Mouse (Mus musculus) intestine, postnatal 0 days (tissue): ENCODE measurements at regions not wholly inside any gene's neighbourhood (a gene's known extent, or its start where the extent isn't known, plus 50 kb on each side); places are given as distances from the start of the nearest gene placed in this dataset.
A peak's percentile ranks its signal among the peaks of the same experiment; 100 is the strongest.

Experiments used
- ATAC-seq: fragments of 200-750 bp; cut with Nextera tagmentation; 2 replicates; pipeline ENCODE4 v1.8.0; 2017; ENCODE audit warnings: mild to moderate bottlenecking, moderate TSS enrichment, moderate library complexity
- H3K27ac ChIP-seq: fragments of 300-500 bp; sonication (generic); 2 replicates; pipeline ENCODE4 v1.5.1; 2014; ENCODE audit warnings: mild to moderate bottlenecking, low read depth, low read length, moderate library complexity
- H3K27me3 ChIP-seq: fragments of 300-500 bp; sonication (generic); replicated peaks from 2 replicates; pipeline ENCODE4 v1.6.1; 2014; ENCODE audit warnings: low read length, mixed read lengths; ENCODE audit not compliant: control insufficient read depth, insufficient read depth
- H3K36me3 ChIP-seq: fragments of 300-500 bp; sonication (generic); 2 replicates; pipeline ENCODE4 v1.6.1; 2014; ENCODE audit warnings: mild to moderate bottlenecking, moderate library complexity; ENCODE audit not compliant: control insufficient read depth, insufficient read depth
- H3K4me1 ChIP-seq: fragments of 300-500 bp; sonication (generic); replicated peaks from 2 replicates; pipeline ENCODE4 v1.6.1; 2014; ENCODE audit warnings: antibody characterized with exemption, low read length, mixed read lengths; ENCODE audit not compliant: control insufficient read depth, insufficient read depth
- H3K4me2 ChIP-seq: fragments of 300-500 bp; sonication (generic); replicated peaks from 2 replicates; pipeline ENCODE4 v1.6.1; 2014; ENCODE audit warnings: low read depth, mild to moderate bottlenecking, moderate library complexity
- H3K4me3 ChIP-seq: fragments of 300-500 bp; sonication (generic); 2 replicates; pipeline ENCODE4 v1.5.1; 2014; ENCODE audit warnings: low read depth, low read length
- H3K9ac ChIP-seq: fragments of 300-500 bp; sonication (generic); 2 replicates; pipeline ENCODE4 v1.6.1; 2014; ENCODE audit warnings: mild to moderate bottlenecking, low read depth, low read length
- H3K9me3 ChIP-seq: fragments of 300-500 bp; sonication (generic); 2 replicates; pipeline ENCODE4 v1.6.1; 2016; ENCODE audit warnings: mixed run types; ENCODE audit not compliant: control insufficient read depth
- CTCF ChIP-seq: sonication (generic); IDR thresholded peaks from 2 replicates; pipeline ENCODE4 v1.5.1; 2016; ENCODE audit warnings: low read depth, mild to moderate bottlenecking, control low read depth, antibody characterized with exemption, moderate library complexity
- WGBS: fragments of 180-500 bp; shearing (Covaris S2); extraction: QIAGEN DNeasy Blood & Tissue Kit; methylation state at CpG from one replicate; pipeline ENCODE4 v1.1.7; 2014; 5-methylcytosine and 5-hydroxymethylcytosine counted together

DNA sequence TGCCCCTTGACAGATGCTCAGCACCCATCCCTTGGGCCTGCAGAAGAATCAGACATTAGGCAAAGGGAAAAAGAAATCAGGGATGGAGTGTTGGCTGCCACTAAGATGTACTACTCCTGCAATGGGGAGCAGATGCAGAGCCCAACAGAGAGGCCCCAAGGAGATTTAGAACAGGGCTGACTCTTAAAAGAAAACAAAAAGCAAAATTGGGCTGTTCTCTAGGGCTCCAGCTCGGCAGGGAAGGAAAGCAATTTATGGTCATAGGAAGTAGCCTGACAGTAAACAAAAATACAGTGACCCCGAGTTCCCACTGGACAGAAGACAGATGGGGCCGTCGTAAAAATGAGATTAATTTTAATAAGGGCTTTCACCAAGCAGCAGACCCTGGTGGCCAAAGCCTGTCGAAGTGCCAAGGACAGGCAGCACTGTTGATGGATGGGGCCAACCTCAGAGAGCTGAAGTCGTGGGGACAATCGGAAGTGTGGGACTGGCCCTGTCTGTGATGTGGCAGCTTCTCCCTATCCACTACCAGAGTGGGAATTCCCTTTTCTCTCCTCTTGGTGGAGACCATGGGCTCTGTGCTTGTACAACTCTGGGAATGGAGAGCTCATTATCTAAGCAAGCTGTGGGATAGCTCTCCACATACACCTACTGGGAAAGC is 109.4 kb upstream of the Gm12830 start:
- Histone ChIP-seq H3K36me3 (no peaks in the 10 kb centered on the region), H3K4me1 (no peaks in the 10 kb centered on the region), H3K27ac (no peak overlapping the region), H3K9ac (no peak overlapping the region), H3K9me3 (no peaks in the 10 kb centered on the region), H3K27me3 (no peaks in the 10 kb centered on the region), H3K4me3 (no peak overlapping the region), H3K4me2 (no peak overlapping the region)
- ATAC-seq: no peak
- TF ChIP-seq CTCF: peak; percentile 33
- 36% methylated on average over 7 of the region's 7 CpGs for WGBS

DNA sequence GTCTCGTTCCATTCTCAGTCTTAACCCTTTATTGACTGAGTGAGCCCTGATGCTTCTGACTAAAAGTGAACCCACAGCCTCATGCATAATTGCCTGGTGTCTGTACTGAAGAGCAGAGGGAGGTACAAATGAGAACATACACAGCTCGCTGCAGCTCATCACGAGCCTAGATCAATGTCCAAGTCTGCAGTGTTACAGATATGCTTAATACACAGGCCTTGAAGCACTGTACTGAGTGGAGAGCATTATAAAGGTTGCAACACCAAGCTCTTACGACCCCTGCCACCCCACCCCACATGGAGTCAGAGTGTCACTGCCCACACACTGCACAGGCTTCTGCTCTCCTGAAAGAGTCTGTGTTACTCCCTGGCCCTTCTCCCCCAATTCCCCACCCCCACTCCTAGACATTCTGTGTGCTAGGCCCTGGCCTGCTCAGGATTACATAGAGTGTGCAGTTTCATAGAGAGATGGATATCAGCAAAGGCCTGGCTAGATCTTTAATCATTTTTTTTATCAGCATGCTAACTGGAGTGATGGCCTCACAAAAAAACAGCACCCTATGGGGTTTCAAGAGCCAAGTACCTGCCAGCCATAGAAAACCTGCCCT is 108.5 kb upstream of the Gm12830 start:
- 36% methylated on average over 4 of the region's 4 CpGs for WGBS
- Histone ChIP-seq H3K4me1 (no peaks in the 10 kb centered on the region), H3K27me3 (no peaks in the 10 kb centered on the region), H3K9ac (no peak overlapping the region), H3K36me3 (no peaks in the 10 kb centered on the region), H3K27ac (no peak overlapping the region), H3K4me3 (no peak overlapping the region), H3K4me2 (no peak overlapping the region), H3K9me3 (no peaks in the 10 kb centered on the region)
- ATAC-seq: no peak
- TF ChIP-seq CTCF: no peak

DNA sequence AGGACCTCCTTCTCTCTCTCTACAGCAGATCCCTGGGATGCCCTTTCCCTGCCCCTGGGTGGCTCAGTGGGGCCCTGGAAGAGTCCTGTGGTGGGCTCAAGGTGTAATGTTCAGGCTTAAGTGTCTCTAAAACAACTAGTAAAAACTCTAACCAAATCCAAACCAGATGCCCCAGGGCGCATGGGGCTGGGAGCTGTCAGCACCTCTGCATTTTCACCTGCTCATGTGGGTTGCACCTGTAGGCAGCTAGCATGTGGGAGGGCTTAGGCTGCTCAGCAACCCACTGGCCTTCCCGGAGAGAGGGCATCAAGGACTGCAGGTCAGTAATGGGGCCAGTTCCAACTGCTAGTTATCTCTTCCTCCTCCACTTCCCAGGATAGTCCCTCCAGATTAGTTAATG is 104.8 kb upstream of the Gm12830 start:
- Histone ChIP-seq H3K27ac (no peak overlapping the region), H3K9me3 (no peaks in the 10 kb centered on the region), H3K4me1 (no peaks in the 10 kb centered on the region), H3K4me3 (no peak overlapping the region), H3K4me2 (no peak overlapping the region), H3K9ac (no peak overlapping the region), H3K36me3 (no peaks in the 10 kb centered on the region), H3K27me3 (no peaks in the 10 kb centered on the region)
- TF ChIP-seq CTCF: no peak
- 80% methylated on average over 2 of the region's 2 CpGs for WGBS
- no peak for ATAC-seq

DNA sequence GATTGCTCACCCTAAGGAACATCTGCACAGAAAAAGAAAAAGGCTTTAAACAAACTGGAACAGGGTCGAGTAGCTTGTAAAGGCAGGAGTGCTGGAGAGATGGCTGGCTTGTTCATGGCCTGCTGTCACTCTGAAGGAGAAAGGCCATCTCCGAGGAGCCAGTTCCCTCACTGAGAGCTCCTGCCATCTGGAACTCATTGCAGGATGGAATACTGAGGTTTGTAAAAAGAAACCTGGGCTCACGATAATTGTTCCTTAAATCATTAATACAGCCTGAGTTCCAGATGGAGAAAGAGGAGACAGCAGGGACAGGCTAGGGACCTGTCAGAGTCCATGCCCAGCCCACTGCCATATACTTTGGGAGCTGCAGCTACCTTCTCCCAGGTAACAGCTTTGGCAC is 100.8 kb upstream of the Gm12830 start:
- no peak overlapping the region for H3K4me3 ChIP-seq
- no peak overlapping the region for H3K27ac ChIP-seq
- H3K4me1 ChIP-seq: no peaks in the 10 kb centered on the region
- H3K4me2 ChIP-seq: no peak overlapping the region
- H3K9ac ChIP-seq: no peak overlapping the region
- no peak for ATAC-seq
- 66% methylated on average over 3 of the region's 3 CpGs for WGBS
- no peak for TF ChIP-seq CTCF
- no peaks in the 10 kb centered on the region for H3K36me3 ChIP-seq
- H3K27me3 ChIP-seq: no peaks in the 10 kb centered on the region
- H3K9me3 ChIP-seq: no peaks in the 10 kb centered on the region

DNA sequence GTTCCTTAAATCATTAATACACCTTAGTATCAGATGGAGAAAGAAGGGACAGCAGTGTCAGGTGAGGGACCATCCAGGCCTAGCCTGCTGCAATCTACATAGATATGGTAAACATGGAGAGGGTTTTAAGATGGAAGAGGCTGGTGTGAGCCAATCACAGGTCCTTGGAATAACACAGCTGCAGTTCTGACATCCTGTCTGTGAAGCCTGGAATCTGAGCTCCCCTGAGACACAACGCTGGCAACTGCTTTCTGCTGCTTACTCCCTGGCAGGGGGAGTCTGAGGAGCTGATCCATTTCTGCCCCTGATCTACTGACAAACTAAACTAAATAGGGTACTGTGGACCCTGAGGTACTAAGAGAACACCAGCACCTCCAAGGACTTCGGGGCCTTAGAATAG is 100.1 kb upstream of the Gm12830 start:
- no peaks in the 10 kb centered on the region for H3K27me3 ChIP-seq
- no peak for TF ChIP-seq CTCF
- no peaks in the 10 kb centered on the region for H3K4me1 ChIP-seq
- no peak overlapping the region for H3K9ac ChIP-seq
- H3K9me3 ChIP-seq: no peaks in the 10 kb centered on the region
- H3K36me3 ChIP-seq: no peaks in the 10 kb centered on the region
- H3K4me3 ChIP-seq: no peak overlapping the region
- no peak for ATAC-seq
- 63% methylated on average over 2 of the region's 2 CpGs for WGBS
- H3K4me2 ChIP-seq: no peak overlapping the region
- no peak overlapping the region for H3K27ac ChIP-seq

DNA sequence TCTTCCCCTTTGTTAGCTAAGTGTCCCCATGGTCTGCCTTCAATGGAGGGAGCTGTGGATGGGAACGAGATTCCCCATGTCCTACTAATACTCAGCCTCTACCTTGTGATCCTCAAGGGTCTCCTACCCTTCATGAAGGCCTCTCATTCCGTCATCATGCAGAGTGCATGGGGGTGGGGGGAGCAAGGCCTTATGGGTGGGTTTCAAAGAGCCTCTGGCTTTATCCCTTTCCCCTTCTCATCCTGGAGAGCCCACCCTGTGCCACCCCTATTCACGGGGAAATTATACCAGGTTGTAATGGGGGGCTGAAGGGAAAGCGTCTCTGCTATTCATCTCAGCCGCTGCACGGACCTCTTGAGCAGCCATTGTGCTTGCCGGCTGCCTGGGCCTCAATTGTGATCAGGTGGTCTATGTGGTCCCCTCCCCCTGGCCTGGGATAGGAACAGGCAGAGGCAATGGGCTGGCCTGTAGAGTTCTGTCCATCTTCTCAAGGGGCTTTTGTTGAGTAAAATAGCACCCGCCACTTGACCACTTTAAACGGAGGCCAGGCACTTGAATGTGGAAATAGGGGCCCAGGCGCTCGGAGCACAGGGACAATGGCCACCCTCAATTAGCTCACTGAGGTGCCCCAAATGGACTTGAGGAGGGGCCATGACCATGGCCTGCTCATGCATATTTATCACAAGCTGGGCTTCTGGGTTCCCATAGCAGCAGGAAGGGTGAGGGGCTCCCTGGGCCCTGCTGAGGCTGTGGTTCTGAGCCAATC is 93.1 kb upstream of the Gm12830 start:
- H3K4me2 ChIP-seq: no peak overlapping the region
- no peak overlapping the region for H3K9ac ChIP-seq
- no peak for ATAC-seq
- WGBS: 93% methylated on average over 11 of the region's 11 CpGs
- no peak overlapping the region for H3K4me3 ChIP-seq
- H3K27ac ChIP-seq: no peak overlapping the region
- no peaks in the 10 kb centered on the region for H3K9me3 ChIP-seq
- H3K4me1 ChIP-seq: no peaks in the 10 kb centered on the region
- no peaks in the 10 kb centered on the region for H3K36me3 ChIP-seq
- no peaks in the 10 kb centered on the region for H3K27me3 ChIP-seq
- TF ChIP-seq CTCF: no peak
